Mouse (Mus musculus) lung, postnatal 0 days (tissue): ENCODE measurements around the gene Mettl5.

Source experiments
- CTCF ChIP-seq: IDR thresholded peaks from 2 replicates; pipeline ENCODE4 v1.5.1; 2016; ENCODE audit warnings: antibody characterized with exemption, mild to moderate bottlenecking
- EP300 ChIP-seq: IDR thresholded peaks from 2 replicates; pipeline ENCODE4 v1.6.1; 2016; ENCODE audit warnings: antibody characterized with exemption, mild to moderate bottlenecking, control low read depth

- no peak for TF ChIP-seq CTCF
- no peak for TF ChIP-seq EP300
Measured at GRCm38 (mm10) chr2:69825898-69826297, 59.5 kb downstream of the Mettl5 start.
